Mouse (Mus musculus) erythroblast, embryonic 14.5 days (primary cell): Measurements from ENCODE around the gene Spata46. TPM values are rescaled to one million over a fixed set of nuclear protein-coding genes. Genes with fewer than 3 reads are reported as not detected.

Source experiments
- H3K27me3 ChIP-seq: 2 replicates; pipeline ENCODE4 v1.6.1; 2012; ENCODE audit warnings: inconsistent platforms; ENCODE audit not compliant: control insufficient read depth
- H3K36me3 ChIP-seq: 2 replicates; pipeline ENCODE4 v1.6.1; 2012; ENCODE audit warnings: mild to moderate bottlenecking, inconsistent platforms; ENCODE audit not compliant: control insufficient read depth
- H3K4me1 ChIP-seq: 2 replicates; pipeline ENCODE4 v1.6.1; 2012; ENCODE audit warnings: inconsistent platforms; ENCODE audit not compliant: control insufficient read depth
- H3K4me3 ChIP-seq: replicated peaks from 2 replicates; pipeline ENCODE3; 2012; ENCODE audit warnings: moderate library complexity, mild to moderate bottlenecking, inconsistent platforms
- H3K9me3 ChIP-seq: 2 replicates; pipeline ENCODE4 v1.6.1; 2012; ENCODE audit warnings: low read length, inconsistent platforms, mixed read lengths; ENCODE audit not compliant: control insufficient read depth
- GATA1 ChIP-seq: IDR thresholded peaks from 2 replicates; pipeline ENCODE4 v1.6.1; 2012; ENCODE audit warnings: low read length, inconsistent platforms, mixed read lengths
- TAL1 ChIP-seq: IDR thresholded peaks from 3 replicates; pipeline ENCODE4 v1.6.1; 2012; ENCODE audit warnings: low read length, inconsistent platforms, mixed read lengths
- polyA plus RNA-seq: library from polyadenylated mRNA; stranded (reverse); fragments of >175 nt; gene quantifications from 2 replicates; pipeline ENCODE4 v1.2.3, GENCODE M21; 2012

The Spata46 gene
- not detected in 2 replicates for polyA plus RNA-seq

DNA sequence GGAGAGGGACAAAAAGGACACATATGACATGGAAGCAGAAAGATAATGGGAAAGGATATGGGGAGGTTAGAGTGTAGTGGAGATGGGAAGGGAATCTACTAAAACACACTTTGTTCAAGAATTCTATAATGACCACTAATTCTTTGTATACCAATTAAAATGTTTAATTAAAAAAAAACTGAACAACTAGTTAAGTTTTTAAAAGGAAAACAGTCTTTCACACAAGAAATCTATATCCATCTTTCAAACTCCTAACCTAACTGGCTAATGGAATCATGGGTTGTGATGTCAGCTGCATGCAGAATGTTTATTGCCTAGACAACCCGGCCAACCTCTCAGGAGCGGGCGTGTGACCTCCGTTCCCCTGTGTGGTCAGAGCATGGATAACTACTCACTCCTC lies at the start of gene Spata46:
Gene Spata46 (plus strand): TSS at position 301 of the 400 bp plus-strand sequence.
- Histone ChIP-seq H3K4me1 (no peaks in the 10 kb centered on the region), H3K27me3 (no peaks in the 10 kb centered on the region), H3K4me3 (no peak within 1 kb of the TSS), H3K36me3 (no peaks in the 10 kb centered on the region), H3K9me3 (no peaks in the 10 kb centered on the region)
- TF ChIP-seq GATA1 (no peak), TAL1 (no peak)

GRCm38 (mm10) chr1:170270281-170270680 lies 38.3 kb upstream of the Spata46 start:
- H3K27me3 ChIP-seq = no peaks in the 10 kb centered on the region
- TF ChIP-seq TAL1 (no peak), GATA1 (no peak)
- no peaks in the 10 kb centered on the region for H3K36me3 ChIP-seq
- H3K4me3 ChIP-seq = no peak overlapping the region
- no peaks in the 10 kb centered on the region for H3K9me3 ChIP-seq
- no peaks in the 10 kb centered on the region for H3K4me1 ChIP-seq

GRCm38 (mm10) chr1:170270696-170271095 lies 37.9 kb upstream of the Spata46 start:
- TF ChIP-seq TAL1 = no peak
- TF ChIP-seq GATA1 = no peak
- Histone ChIP-seq H3K27me3 (no peaks in the 10 kb centered on the region), H3K4me1 (no peaks in the 10 kb centered on the region), H3K9me3 (no peaks in the 10 kb centered on the region), H3K4me3 (no peak overlapping the region), H3K36me3 (no peaks in the 10 kb centered on the region)

- Histone ChIP-seq H3K9me3 (no peaks in the 10 kb centered on the region), H3K4me1 (no peaks in the 10 kb centered on the region), H3K27me3 (no peaks in the 10 kb centered on the region), H3K4me3 (no peak overlapping the region), H3K36me3 (no peaks in the 10 kb centered on the region)
- TF ChIP-seq TAL1 = no peak
- no peak for TF ChIP-seq GATA1
Observed at GRCm38 (mm10) chr1:170273252-170273651, 35.4 kb upstream of the Spata46 start.

- no peak for TF ChIP-seq GATA1
- TF ChIP-seq TAL1 = no peak
- Histone ChIP-seq H3K36me3 (no peaks in the 10 kb centered on the region), H3K9me3 (no peaks in the 10 kb centered on the region), H3K4me3 (no peak within 1 kb of the TSS), H3K27me3 (no peaks in the 10 kb centered on the region), H3K4me1 (no peaks in the 10 kb centered on the region)
Observed at GRCm38 (mm10) chr1:170277016-170277415, 31.6 kb upstream of the Spata46 start, which contains the start of gene Sh2d1b1. Gene Sh2d1b1 (plus strand): TSS chr1:170277320.

DNA sequence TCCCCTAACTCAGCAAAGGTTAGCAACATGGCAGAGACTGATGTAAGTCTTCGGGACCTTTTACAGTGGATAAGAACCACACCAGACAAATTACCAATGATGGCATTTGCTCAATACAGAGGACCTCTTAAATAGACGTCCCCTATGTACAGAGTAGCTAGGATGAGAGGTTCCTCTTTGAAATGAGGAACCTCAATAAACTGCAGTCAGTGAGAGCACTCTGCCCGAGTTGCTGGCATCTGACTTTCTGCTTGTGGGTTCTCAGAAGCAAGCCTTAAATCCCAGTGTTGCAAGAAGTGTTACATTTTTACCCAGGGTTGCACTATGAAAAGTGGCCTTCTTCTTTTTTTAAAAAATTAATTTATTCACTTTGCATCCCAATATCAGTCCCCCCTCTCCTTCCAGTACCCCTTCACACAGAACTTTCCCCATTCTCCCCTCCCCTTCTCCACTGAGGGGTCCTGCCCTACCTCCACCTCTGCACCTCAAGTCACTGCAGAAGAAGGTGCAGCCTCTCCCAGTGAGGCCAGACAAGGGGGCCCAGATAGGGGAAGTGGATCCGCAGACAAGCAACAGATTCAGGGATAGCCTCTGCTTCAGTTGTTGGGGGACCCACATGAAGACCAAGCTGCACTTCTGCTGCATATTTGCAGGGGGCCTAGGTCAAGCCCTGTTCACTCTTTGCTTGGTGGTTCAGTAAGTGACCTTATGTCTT lies 26.0 kb upstream of the Spata46 start:
- no peak overlapping the region for H3K4me3 ChIP-seq
- no peaks in the 10 kb centered on the region for H3K36me3 ChIP-seq
- no peaks in the 10 kb centered on the region for H3K4me1 ChIP-seq
- no peak for TF ChIP-seq GATA1
- no peak for TF ChIP-seq TAL1
- no peaks in the 10 kb centered on the region for H3K27me3 ChIP-seq
- no peaks in the 10 kb centered on the region for H3K9me3 ChIP-seq

- no peak overlapping the region for H3K4me3 ChIP-seq
- no peaks in the 10 kb centered on the region for H3K27me3 ChIP-seq
- no peaks in the 10 kb centered on the region for H3K36me3 ChIP-seq
- no peak for TF ChIP-seq GATA1
- TF ChIP-seq TAL1 = no peak
- H3K4me1 ChIP-seq = no peaks in the 10 kb centered on the region
- no peaks in the 10 kb centered on the region for H3K9me3 ChIP-seq
Observed at GRCm38 (mm10) chr1:170292239-170292951, 16.2 kb upstream of the Spata46 start.

DNA sequence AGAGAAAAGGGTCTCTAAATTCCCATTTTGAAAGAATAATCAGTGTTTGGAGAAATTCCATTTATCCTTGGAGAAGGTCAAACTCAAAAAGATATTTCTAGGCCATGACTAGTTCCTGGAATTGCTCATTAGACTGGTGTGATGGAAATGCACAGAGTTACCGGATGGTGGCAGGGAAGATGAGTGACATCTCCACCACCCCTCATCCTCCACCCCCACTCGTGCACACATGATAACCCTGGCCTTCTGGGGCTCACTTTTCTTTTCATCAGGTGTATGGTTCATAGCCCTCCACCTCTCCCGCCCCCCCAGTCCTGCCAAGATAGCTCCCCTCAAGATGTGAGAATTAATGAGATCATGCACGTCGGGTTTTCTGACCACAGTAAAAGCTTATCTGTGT lies 15.3 kb upstream of the Spata46 start:
- Histone ChIP-seq H3K9me3 (no peaks in the 10 kb centered on the region), H3K36me3 (no peaks in the 10 kb centered on the region), H3K4me3 (no peak overlapping the region), H3K27me3 (no peaks in the 10 kb centered on the region), H3K4me1 (no peaks in the 10 kb centered on the region)
- TF ChIP-seq GATA1 (no peak), TAL1 (no peak)

- no peaks in the 10 kb centered on the region for H3K27me3 ChIP-seq
- TF ChIP-seq TAL1 (no peak), GATA1 (no peak)
- no peak overlapping the region for H3K4me3 ChIP-seq
- no peaks in the 10 kb centered on the region for H3K4me1 ChIP-seq
- H3K9me3 ChIP-seq = no peaks in the 10 kb centered on the region
- no peaks in the 10 kb centered on the region for H3K36me3 ChIP-seq
Observed at GRCm38 (mm10) chr1:170294786-170295570, 13.6 kb upstream of the Spata46 start.
